Mouse (Mus musculus) urinary bladder, postnatal 36 days (tissue): Measurements from ENCODE around the gene Ctns.

ENCODE experiments used
- DNase-seq, 2 experiments: peaks; one replicate each; pipeline ENCODE4 v3.0.0; 2022; ENCODE audit warnings: low spot score in 2 of 2, mixed read lengths in 1 of 2

The Ctns gene

GRCm38 (mm10) chr11:73198603-73199229 lies at the start of gene Ctns:
TSS of gene Ctns (minus strand) at chr11:73199042.
- DNase-seq, result peak in 1 of 2 experiments; percentile 85

GRCm38 (mm10) chr11:73242777-73243176 lies 43.9 kb upstream of the Ctns start:
- no peak for DNase-seq

- no peak for DNase-seq
Measured at GRCm38 (mm10) chr11:73242199-73242598, 43.4 kb upstream of the Ctns start.

- DNase-seq, result no peak
Measured at GRCm38 (mm10) chr11:73236731-73237130, 37.9 kb upstream of the Ctns start.

GRCm38 (mm10) chr11:73235990-73236701 lies 37.3 kb upstream of the Ctns start:
- peak; percentile 9 to 79 for DNase-seq

GRCm38 (mm10) chr11:73233992-73234391 lies 35.1 kb upstream of the Ctns start, which contains the start of gene Trpv1:
TSS of gene Trpv1 (plus strand) at chr11:73234292.
- no peak for DNase-seq

GRCm38 (mm10) chr11:73232513-73232912 lies 33.7 kb upstream of the Ctns start:
- no peak for DNase-seq

GRCm38 (mm10) chr11:73230081-73230480 lies 31.2 kb upstream of the Ctns start:
- DNase-seq, result no peak

- no peak for DNase-seq
Measured at GRCm38 (mm10) chr11:73228881-73229280, 30.0 kb upstream of the Ctns start.

GRCm38 (mm10) chr11:73225856-73226255 lies 27.0 kb upstream of the Ctns start:
- no peak for DNase-seq

- peak in 1 of 2 experiments; percentile 30 for DNase-seq
Measured at GRCm38 (mm10) chr11:73223966-73224365, 25.1 kb upstream of the Ctns start.

GRCm38 (mm10) chr11:73222846-73223245 lies 24.0 kb upstream of the Ctns start:
- no peak for DNase-seq

- no peak for DNase-seq
Measured at GRCm38 (mm10) chr11:73220651-73221050, 21.8 kb upstream of the Ctns start.

GRCm38 (mm10) chr11:73219671-73220070 lies 20.8 kb upstream of the Ctns start:
- DNase-seq, result no peak

GRCm38 (mm10) chr11:73213956-73214355 lies 15.1 kb upstream of the Ctns start:
- no peak for DNase-seq

GRCm38 (mm10) chr11:73207621-73208020 lies 8.8 kb upstream of the Ctns start:
- DNase-seq, result no peak

GRCm38 (mm10) chr11:73205194-73205593 lies 6.4 kb upstream of the Ctns start:
- DNase-seq, result no peak

- no peak for DNase-seq
Measured at GRCm38 (mm10) chr11:73203895-73204294, 5.1 kb upstream of the Ctns start.

- DNase-seq, result no peak
Measured at GRCm38 (mm10) chr11:73201597-73201996, 2.8 kb upstream of the Ctns start.

- peak in 1 of 2 experiments; percentile 45 for DNase-seq
Measured at GRCm38 (mm10) chr11:73201021-73201420, 2.2 kb upstream of the Ctns start.

GRCm38 (mm10) chr11:73199879-73200278 lies 1.0 kb upstream of the Ctns start:
- no peak for DNase-seq

GRCm38 (mm10) chr11:73199230-73199712 lies 429 bp upstream of the Ctns start, which contains the start of gene Shpk:
TSS of gene Shpk (plus strand) at chr11:73199460.
- DNase-seq, result peak; percentile 94

- no peak for DNase-seq
Measured at GRCm38 (mm10) chr11:73198190-73198589, 652 bp downstream of the Ctns start.
